Mouse (Mus musculus) small intestine, adult 2 months (tissue): ENCODE data around the gene Prlh. TPM values are rescaled to one million over a fixed set of nuclear protein-coding genes. Genes with fewer than 3 reads are reported as not detected.

Experiments used
- H3K27ac ChIP-seq: fragments of 200-500 bp; 2 replicates; pipeline ENCODE4 v1.5.1; 2012; ENCODE audit warnings: low read depth, low read length, control low read depth, inconsistent platforms; ENCODE audit not compliant: insufficient read depth
- H3K27me3 ChIP-seq: fragments of 200-500 bp; 2 replicates; pipeline ENCODE4 v1.6.1; 2012; ENCODE audit warnings: mild to moderate bottlenecking, moderate library complexity, low read length, inconsistent platforms; ENCODE audit not compliant: control insufficient read depth, insufficient read depth
- H3K36me3 ChIP-seq: fragments of 200-500 bp; 2 replicates; pipeline ENCODE4 v1.6.1; 2012; ENCODE audit warnings: mild to moderate bottlenecking, low read length, control low read depth, inconsistent platforms; ENCODE audit not compliant: control insufficient read depth, insufficient read depth
- H3K4me1 ChIP-seq: fragments of 200-500 bp; 2 replicates; pipeline ENCODE4 v1.6.1; 2012; ENCODE audit warnings: low read length, inconsistent platforms, mixed read lengths; ENCODE audit not compliant: control insufficient read depth, insufficient read depth, insufficient read length
- H3K4me3 ChIP-seq: fragments of 200-500 bp; 2 replicates; pipeline ENCODE4 v1.5.1; 2012; ENCODE audit warnings: low read depth, mild to moderate bottlenecking, control low read depth, inconsistent platforms, low read length, moderate library complexity
- CTCF ChIP-seq: fragments of 200-500 bp; IDR thresholded peaks from 2 replicates; pipeline ENCODE4 v1.5.1; 2012; ENCODE audit warnings: low read depth, mild to moderate bottlenecking, control low read depth, inconsistent platforms, low read length, moderate library complexity, mixed read lengths; ENCODE audit not compliant: insufficient replicate concordance, insufficient read length; ENCODE audit errors: extremely low read depth
- POLR2A ChIP-seq: fragments of 200-500 bp; IDR thresholded peaks from 2 replicates; pipeline ENCODE4 v1.6.1; 2012; ENCODE audit warnings: low read depth, mild to moderate bottlenecking, control low read depth, inconsistent platforms, low read length, moderate library complexity
- WGBS: fragments of 180-500 bp; shearing (Covaris S2); methylation state at CpG from one replicate; pipeline ENCODE4 v1.1.7; 2018; 5-methylcytosine and 5-hydroxymethylcytosine counted together
- polyA plus RNA-seq: library from polyadenylated mRNA; depleted of rRNA; stranded (reverse); fragments of >200 nt; gene quantifications from 2 replicates; pipeline ENCODE4 v1.2.3, GENCODE M21; 2012

Prlh gene
- polyA plus RNA-seq, 1 experiment: not detected

- 80% methylated on average over 6 of the region's 6 CpGs for WGBS
- no peak overlapping the region for H3K27ac ChIP-seq
- no peaks in the 10 kb centered on the region for H3K27me3 ChIP-seq
- H3K36me3 ChIP-seq: no peaks in the 10 kb centered on the region
- H3K4me1 ChIP-seq: peaks cover 42% of the 10 kb centered on the region
- TF ChIP-seq POLR2A (no peak), CTCF (no peak)
- H3K4me3 ChIP-seq: no peak overlapping the region
Observed at GRCm38 (mm10) chr1:90913231-90913630, 39.7 kb upstream of the Prlh start.

GRCm38 (mm10) chr1:90914948-90915569 is 37.8 kb upstream of the Prlh start, which contains the start of gene Mlph:
TSS of gene Mlph (plus strand) at chr1:90915085.
- WGBS: 4% methylated on average over 18 of the region's 18 CpGs
- Histone ChIP-seq H3K4me3 (peak within 1 kb of the TSS; percentile 85), H3K27me3 (no peaks in the 10 kb centered on the region), H3K36me3 (0 out of 2 replicates have a peak, but pooled peaks cover under 1% of the 10 kb centered on the region), H3K4me1 (peaks cover 35% of the 10 kb centered on the region), H3K27ac (peak within 1 kb of the TSS; percentile 75)
- TF ChIP-seq POLR2A: no peak; the same call in 1 of the 2 replicates
- TF ChIP-seq CTCF: no peak

- peaks cover 39% of the 10 kb centered on the region for H3K4me1 ChIP-seq
- H3K36me3 ChIP-seq: 0 out of 2 replicates have a peak, but pooled peaks cover 2% of the 10 kb centered on the region
- H3K27ac ChIP-seq: 0 out of 2 replicates have a peak overlapping the region, but pooled peaks have one; percentile 36
- WGBS: 42% methylated on average over 6 of the region's 6 CpGs
- H3K4me3 ChIP-seq: no peak overlapping the region
- TF ChIP-seq CTCF (no peak), POLR2A (no peak)
- no peaks in the 10 kb centered on the region for H3K27me3 ChIP-seq
Observed at GRCm38 (mm10) chr1:90917509-90917908, 35.4 kb upstream of the Prlh start.

GRCm38 (mm10) chr1:90921687-90922086 is 31.2 kb upstream of the Prlh start:
- 37% methylated on average over 9 of the region's 9 CpGs for WGBS
- Histone ChIP-seq H3K4me1 (peaks cover 36% of the 10 kb centered on the region), H3K27ac (peak overlapping the region; percentile 29), H3K27me3 (no peaks in the 10 kb centered on the region; the same call in 1 of the 2 replicates), H3K36me3 (0 out of 2 replicates have a peak, but pooled peaks cover 2% of the 10 kb centered on the region), H3K4me3 (no peak overlapping the region)
- TF ChIP-seq CTCF: no peak
- TF ChIP-seq POLR2A: no peak

GRCm38 (mm10) chr1:90926030-90926429 is 26.9 kb upstream of the Prlh start:
- Histone ChIP-seq H3K27me3 (no peaks in the 10 kb centered on the region; the same call in 1 of the 2 replicates), H3K4me1 (peaks cover 36% of the 10 kb centered on the region), H3K36me3 (peaks cover 11% of the 10 kb centered on the region), H3K4me3 (no peak overlapping the region), H3K27ac (peak overlapping the region; percentile 44; the same call in 1 of the 2 replicates)
- no peak for TF ChIP-seq CTCF
- 46% methylated on average over 4 of the region's 4 CpGs for WGBS

GRCm38 (mm10) chr1:90927308-90927707 is 25.6 kb upstream of the Prlh start:
- H3K36me3 ChIP-seq: peaks cover 16% of the 10 kb centered on the region
- WGBS: 14% methylated on average over 15 of the region's 15 CpGs
- peak overlapping the region; percentile 10 for H3K4me3 ChIP-seq
- H3K27ac ChIP-seq: peak overlapping the region; percentile 88
- TF ChIP-seq POLR2A: no peak
- no peak for TF ChIP-seq CTCF
- H3K27me3 ChIP-seq: no peaks in the 10 kb centered on the region; the same call in 1 of the 2 replicates
- H3K4me1 ChIP-seq: peaks cover 27% of the 10 kb centered on the region

GRCm38 (mm10) chr1:90927929-90928574 is 24.9 kb upstream of the Prlh start:
- 34% methylated on average over 23 of the region's 23 CpGs for WGBS
- peaks cover 20% of the 10 kb centered on the region for H3K4me1 ChIP-seq
- peak overlapping the region; percentile 56 for H3K27ac ChIP-seq
- 0 out of 2 replicates have a peak overlapping the region, but pooled peaks have one; percentile 1 for H3K4me3 ChIP-seq
- TF ChIP-seq POLR2A (no peak), CTCF (no peak)
- peaks cover 16% of the 10 kb centered on the region for H3K36me3 ChIP-seq
- no peaks in the 10 kb centered on the region; the same call in 1 of the 2 replicates for H3K27me3 ChIP-seq
